Mouse (Mus musculus) embryonic stem cell, embryonic (primary cell): ENCODE measurements around the gene Wbp1l.

ENCODE experiments used
- CTCF ChIA-PET, 4 experiments: fragments of 300-600 bp in 2 of 4; fragments of 350-600 bp in 2 of 4; sonication (Branson Sonifier 250); formaldehyde crosslinking; loops; one replicate each; lab custom pipeline; 2022; ENCODE audit warnings: inconsistent platforms in 2 of 4; lab: Charles Lee
- POLR2A ChIA-PET, 4 experiments: fragments of 300-600 bp in 2 of 4; fragments of 350-600 bp in 2 of 4; sonication (Branson Sonifier 250); formaldehyde crosslinking; loops; one replicate each; lab custom pipeline; 2022; ENCODE audit warnings: antibody characterized with exemption in 4 of 4, inconsistent platforms in 1 of 4; lab: Charles Lee

The Wbp1l gene

GRCm38 (mm10) chr19:46637598-46637997, 38.7 kb downstream of the Wbp1l start:
- CTCF ChIA-PET = no interaction called here

DNA sequence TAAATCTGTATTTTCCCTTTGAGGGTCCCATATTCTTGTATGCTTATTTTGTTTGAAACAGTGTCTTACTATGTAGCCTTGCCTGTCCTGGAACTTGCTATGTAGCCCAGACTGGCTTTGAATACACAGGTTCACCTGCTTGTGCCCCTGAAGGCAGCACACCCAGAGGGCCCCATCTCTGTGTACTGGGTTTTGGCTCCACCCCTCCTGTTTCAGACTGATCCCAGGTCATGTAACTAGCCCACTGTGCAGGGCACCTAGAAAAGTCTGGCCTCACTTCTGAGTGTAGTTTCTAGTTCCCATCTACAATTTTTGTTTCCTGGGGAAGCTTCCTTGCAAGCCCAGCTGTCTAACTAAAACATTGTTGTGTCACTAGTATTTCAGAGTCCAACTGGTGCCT, 40.2 kb downstream of the Wbp1l start:
- ChIA-PET POLR2A (interaction anchor here in 1 of 4 experiments (1.0 to 1.6 kb wide), 3 partner anchors 8 to 14 kb away, joined by 3 to 4 read pairs (median 3); no protein-coding TSS in a partner anchor), CTCF (no interaction called here)

More at GRCm38 (mm10) chr19:46637598-46637997, 38.7 kb downstream of the Wbp1l start:
- POLR2A ChIA-PET = no interaction called here

GRCm38 (mm10) chr19:46639496-46639895, 40.6 kb downstream of the Wbp1l start:
- ChIA-PET CTCF (no interaction called here), POLR2A (interaction anchor here in 2 of 4 experiments (1.0 to 1.6 kb wide), 4 partner anchors 9 to 27 kb away, joined by 3 to 4 read pairs (median 3); no protein-coding TSS in a partner anchor)

- ChIA-PET CTCF (interaction anchor here in 1 of 4 experiments (1.1 to 1.5 kb wide), 2 partner anchors 17 to 53 kb away, joined by 4 read pairs; no protein-coding TSS in a partner anchor), POLR2A (interaction anchor here in 3 of 4 experiments (1.2 to 2.7 kb wide), 10 partner anchors 8 to 42 kb away, joined by 3 to 16 read pairs (median 6); partner anchors contain the start of gene Wbp1l (in 1 of the 3))
Measured at GRCm38 (mm10) chr19:46640780-46641179, 41.9 kb downstream of the Wbp1l start.

DNA sequence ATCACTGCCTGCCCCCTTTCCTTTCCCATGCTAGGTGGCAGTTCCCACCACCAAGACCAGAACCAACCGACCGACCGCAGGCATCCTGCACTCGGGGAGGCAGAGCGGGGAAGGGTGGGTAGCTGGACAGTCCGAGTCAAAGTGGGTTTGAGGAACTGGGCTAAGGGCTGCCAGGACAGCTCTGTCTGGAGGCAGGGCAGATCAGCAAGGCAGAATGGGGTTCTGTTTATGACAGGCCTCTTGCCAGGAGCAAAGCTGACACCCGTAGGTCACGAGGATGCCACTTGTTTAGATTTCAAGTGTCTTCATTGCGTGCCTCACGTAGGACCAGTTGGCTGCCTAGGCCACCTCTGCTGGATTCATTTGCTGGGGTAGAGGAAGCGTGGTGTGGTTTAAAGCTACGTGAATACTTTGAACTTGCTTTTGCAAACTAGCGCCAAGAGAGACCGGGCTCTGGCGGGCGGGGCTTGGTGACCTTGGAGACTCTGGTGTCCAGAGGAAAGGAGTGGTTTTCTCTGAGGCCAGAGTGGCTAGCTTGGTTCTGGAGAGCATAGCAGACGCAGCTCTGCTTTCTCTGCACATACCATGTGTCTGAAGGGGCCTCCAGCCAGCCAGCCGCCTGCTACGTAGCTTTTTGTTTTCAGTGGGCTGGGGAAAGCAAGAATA, 42.7 kb downstream of the Wbp1l start:
- POLR2A ChIA-PET = interaction anchor here in 3 of 4 experiments (0.5 to 2.7 kb wide), 22 partner anchors 8 to 54 kb away, joined by 3 to 16 read pairs (median 4); partner anchors contain the start of gene Wbp1l (in 1 of the 3)
- CTCF ChIA-PET = interaction anchor here in 3 of 4 experiments (0.6 to 2.0 kb wide), 11 partner anchors 9 to 554 kb away, joined by 3 to 9 read pairs (median 4); no protein-coding TSS in a partner anchor

DNA sequence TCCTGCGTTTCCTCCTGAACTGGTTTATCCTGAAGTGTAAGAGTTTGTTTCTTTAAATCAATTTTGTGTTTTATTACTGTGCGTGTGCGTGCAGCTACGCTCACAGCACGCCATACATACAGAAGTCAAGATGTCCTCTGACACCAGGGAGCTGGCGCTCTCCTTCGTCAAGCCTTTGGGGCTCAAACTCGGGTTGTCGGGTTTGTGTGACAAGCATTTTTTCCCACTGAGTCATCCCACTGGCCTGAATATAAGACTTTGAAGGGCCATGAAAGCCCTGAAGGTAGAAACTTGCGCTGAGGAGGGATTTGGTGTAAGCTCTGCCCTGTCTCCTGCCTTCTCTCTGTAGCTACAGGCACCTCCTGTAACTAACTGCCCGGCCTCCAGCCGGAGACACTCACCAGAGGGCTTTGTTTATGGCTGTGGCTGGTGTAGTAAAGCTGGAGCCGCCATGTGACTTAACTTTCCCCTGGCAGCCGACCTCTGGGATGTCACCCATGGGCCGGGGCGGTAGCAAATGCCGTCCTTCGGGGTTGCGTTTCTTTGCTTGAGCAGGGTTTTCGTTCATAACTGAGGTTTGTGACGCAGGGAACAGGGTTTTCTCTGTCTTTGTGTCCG, 43.4 kb downstream of the Wbp1l start:
- CTCF ChIA-PET = interaction anchor here in 3 of 4 experiments (0.5 to 2.0 kb wide), 11 partner anchors 10 to 234 kb away, joined by 3 to 9 read pairs (median 4); no protein-coding TSS in a partner anchor
- POLR2A ChIA-PET = interaction anchor here in 3 of 4 experiments (0.6 to 2.7 kb wide), 22 partner anchors 9 to 143 kb away, joined by 3 to 16 read pairs (median 4); partner anchors contain the start of gene Wbp1l (in 1 of the 3)

- CTCF ChIA-PET = interaction anchor here in 2 of 4 experiments (0.5 to 2.0 kb wide), 5 partner anchors 36 to 336 kb away, joined by 3 to 8 read pairs (median 3); no protein-coding TSS in a partner anchor
- POLR2A ChIA-PET = interaction anchor here in 2 of 4 experiments (0.6 to 2.7 kb wide), 5 partner anchors 11 to 226 kb away, joined by 4 to 17 read pairs (median 8); no protein-coding TSS in a partner anchor
Measured at GRCm38 (mm10) chr19:46643236-46643635, 44.4 kb downstream of the Wbp1l start.

DNA sequence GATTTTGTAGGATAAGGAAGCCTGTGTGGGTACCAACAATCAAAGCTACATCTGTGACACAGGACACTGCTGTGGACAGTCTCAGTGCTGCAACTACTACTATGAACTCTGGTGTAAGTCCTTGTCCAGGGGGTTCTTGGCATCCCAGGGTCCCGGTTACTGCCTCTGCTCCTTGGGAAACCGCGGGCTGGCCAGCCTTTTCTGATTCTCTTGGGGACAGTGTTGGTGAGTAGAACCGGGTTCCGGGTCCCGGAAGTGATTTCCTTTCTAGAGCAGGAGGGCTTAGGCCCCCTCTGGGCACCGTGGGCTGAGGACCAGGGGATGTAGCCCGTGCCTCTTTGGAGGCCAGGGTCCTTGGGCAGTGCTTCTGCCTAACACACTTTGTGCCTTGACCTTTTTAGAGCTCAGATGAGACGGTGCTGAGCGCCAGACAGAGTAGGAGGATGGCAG, 45.5 kb downstream of the Wbp1l start:
- ChIA-PET CTCF (interaction anchor here in 3 of 4 experiments (0.5 to 2.3 kb wide), 8 partner anchors 13 to 209 kb away, joined by 3 to 11 read pairs (median 4); no protein-coding TSS in a partner anchor), POLR2A (interaction anchor here in 3 of 4 experiments (0.6 to 2.5 kb wide), 17 partner anchors 10 to 268 kb away, joined by 3 to 18 read pairs (median 4); partner anchors contain the start of gene Wbp1l (in 1 of the 3))

- ChIA-PET POLR2A (interaction anchor here in 3 of 4 experiments (0.6 to 2.5 kb wide), 24 partner anchors 9 to 267 kb away, joined by 3 to 18 read pairs (median 4); partner anchors contain the start of genes Arl3 (in 1 of the 3), Sfxn2 (in 1 of the 3) and Wbp1l (in 1 of the 3)), CTCF (interaction anchor here in 3 of 4 experiments (0.5 to 2.3 kb wide), 12 partner anchors 12 to 248 kb away, joined by 3 to 11 read pairs (median 4); partner anchors contain the start of gene Sufu (in 1 of the 3))
Measured at GRCm38 (mm10) chr19:46644793-46645602, 46.1 kb downstream of the Wbp1l start.

- POLR2A ChIA-PET = interaction anchor here in 3 of 4 experiments (0.6 to 2.5 kb wide), 9 partner anchors 8 to 145 kb away, joined by 3 to 17 read pairs (median 5); partner anchors contain the start of gene Wbp1l (in 1 of the 3)
- CTCF ChIA-PET = interaction anchor here in 2 of 4 experiments (1.1 to 2.3 kb wide), 3 partner anchors 9 to 250 kb away, joined by 3 to 11 read pairs (median 4); partner anchors contain the start of gene Sufu (in 1 of the 2)
Measured at GRCm38 (mm10) chr19:46646041-46646481, 47.2 kb downstream of the Wbp1l start.

DNA sequence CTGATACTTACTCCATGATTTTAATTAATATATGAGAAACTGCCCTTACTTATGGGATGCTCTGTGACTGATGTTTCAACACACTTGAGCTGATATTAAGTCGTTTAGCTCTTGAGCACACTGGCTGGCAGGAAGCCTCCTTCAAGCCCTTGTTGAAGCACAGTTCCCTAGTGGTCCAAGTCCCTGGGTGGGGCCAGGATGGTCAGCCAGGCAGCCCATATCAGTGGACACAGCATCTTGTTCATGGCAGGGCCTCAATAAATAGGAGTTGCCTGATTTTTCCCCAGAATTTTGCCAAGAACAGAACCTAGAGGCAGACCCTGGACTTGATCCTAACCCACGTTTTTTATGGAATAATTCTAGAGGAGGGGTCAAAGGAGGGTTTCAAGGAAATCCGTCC, 48.4 kb downstream of the Wbp1l start:
- ChIA-PET CTCF (interaction anchor here in 1 of 4 experiments (1.2 kb wide), 1 partner anchor 251 kb away, joined by 4 read pairs; the partner anchor contains the start of gene Sufu), POLR2A (interaction anchor here in 1 of 4 experiments (1.5 kb wide), 1 partner anchor 146 kb away, joined by 4 read pairs; no protein-coding TSS in a partner anchor)

DNA sequence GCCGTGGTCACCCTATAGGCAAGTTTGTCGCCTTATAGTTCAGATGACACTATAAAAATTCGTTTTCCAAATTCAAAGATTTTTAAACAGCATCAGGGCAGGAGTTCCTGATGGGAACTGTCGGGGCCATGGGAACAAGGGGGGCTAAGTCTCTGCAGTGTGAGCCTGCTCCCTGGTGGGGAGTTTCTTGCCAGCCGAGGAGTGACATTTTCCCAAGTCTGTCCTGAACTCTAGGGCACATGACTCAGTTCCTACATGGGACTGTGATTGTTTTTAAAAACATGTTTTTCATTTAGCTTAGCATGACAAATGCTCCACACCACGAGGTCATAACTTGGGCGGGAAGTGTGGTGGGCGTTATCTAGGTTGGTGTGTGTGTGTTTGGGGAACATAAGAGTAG, 49.0 kb downstream of the Wbp1l start:
- CTCF ChIA-PET = no interaction called here

GRCm38 (mm10) chr19:46648565-46648964, 49.7 kb downstream of the Wbp1l start:
- POLR2A ChIA-PET = interaction anchor here in 2 of 4 experiments (0.6 to 1.2 kb wide), 3 partner anchors 27 to 153 kb away, joined by 3 to 4 read pairs (median 3); no protein-coding TSS in a partner anchor
- CTCF ChIA-PET = no interaction called here

More for the DNA sequence above, 49.0 kb downstream of the Wbp1l start:
- POLR2A ChIA-PET = no interaction called here

DNA sequence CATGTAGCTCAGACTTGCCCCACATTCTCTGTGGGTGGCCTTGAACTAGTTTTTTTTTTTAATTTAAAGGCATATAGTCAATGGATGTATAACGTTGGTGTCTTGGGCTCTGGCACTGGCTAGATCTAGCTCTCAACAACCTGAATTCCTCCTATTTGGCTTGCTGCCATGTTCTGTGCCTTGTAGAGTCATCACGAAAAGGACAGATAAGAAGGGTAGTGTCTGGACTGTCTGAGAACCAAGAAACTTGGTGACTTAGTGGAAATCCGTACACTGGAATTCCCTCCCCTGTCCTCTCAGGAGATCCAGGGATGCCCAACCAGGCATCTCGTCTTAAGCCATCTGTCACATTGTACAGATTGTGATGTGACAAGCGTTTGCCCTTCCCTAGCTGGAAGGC, 54.3 kb downstream of the Wbp1l start:
- POLR2A ChIA-PET = interaction anchor here in 2 of 4 experiments (0.6 to 2.9 kb wide), 6 partner anchors 8 to 328 kb away, joined by 3 to 18 read pairs (median 4); no protein-coding TSS in a partner anchor
- CTCF ChIA-PET = interaction anchor here in 2 of 4 experiments (0.8 to 1.2 kb wide), 3 partner anchors 11 to 124 kb away, joined by 3 to 5 read pairs (median 3); no protein-coding TSS in a partner anchor

- POLR2A ChIA-PET = interaction anchor here in 3 of 4 experiments (0.6 to 2.9 kb wide), 11 partner anchors 9 to 328 kb away, joined by 3 to 18 read pairs (median 3); partner anchors contain the start of gene Cnnm2 (in 1 of the 3)
Measured at GRCm38 (mm10) chr19:46653616-46654235, 54.8 kb downstream of the Wbp1l start.

DNA sequence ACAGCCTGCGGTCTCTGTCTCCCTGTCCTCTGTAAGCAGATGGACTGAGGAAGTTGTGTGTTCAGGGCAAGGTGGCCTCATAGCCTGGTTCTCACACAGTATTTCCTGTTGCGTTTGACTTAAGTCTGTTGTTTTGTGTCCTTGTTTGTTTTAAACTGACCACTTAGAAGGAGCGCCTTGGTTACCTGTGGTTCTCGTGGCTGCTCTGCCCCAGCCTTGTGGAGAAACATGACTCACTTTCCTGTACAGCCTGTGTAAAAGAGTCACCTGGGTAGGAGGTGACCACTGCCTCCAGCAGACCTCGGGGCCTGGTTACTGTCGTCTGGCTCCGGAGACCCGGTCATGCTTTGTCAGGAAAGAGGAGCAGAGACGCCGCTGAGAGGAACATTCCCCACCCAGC, 56.7 kb downstream of the Wbp1l start:
- POLR2A ChIA-PET = interaction anchor here in 2 of 4 experiments (1.0 to 2.9 kb wide), 3 partner anchors 11 to 145 kb away, joined by 3 to 18 read pairs (median 17); no protein-coding TSS in a partner anchor
- CTCF ChIA-PET = interaction anchor here in 1 of 4 experiments (1.5 kb wide), 1 partner anchor 9 kb away, joined by 3 read pairs; no protein-coding TSS in a partner anchor

More at GRCm38 (mm10) chr19:46653616-46654235, 54.8 kb downstream of the Wbp1l start:
- CTCF ChIA-PET = interaction anchor here in 3 of 4 experiments (0.8 to 1.2 kb wide), 5 partner anchors 11 to 124 kb away, joined by 3 to 5 read pairs (median 3); no protein-coding TSS in a partner anchor
